Mouse (Mus musculus) heart, postnatal 0 days (tissue): ENCODE results near the gene Tmem213.

Source experiments
- CTCF ChIP-seq: IDR thresholded peaks from 2 replicates; pipeline ENCODE4 v1.5.1; 2016; ENCODE audit warnings: antibody characterized with exemption, control low read depth, low read depth
- EP300 ChIP-seq: IDR thresholded peaks from 2 replicates; pipeline ENCODE4 v1.6.1; 2016; ENCODE audit warnings: antibody characterized with exemption, low read depth

- no peak for TF ChIP-seq CTCF
- no peak for TF ChIP-seq EP300
Observed at GRCm38 (mm10) chr6:38102216-38102795, 6.7 kb upstream of the Tmem213 start.
